Mouse (Mus musculus): ENCODE measurements at regions not wholly inside any gene's neighbourhood (a gene's known extent, or its start where the extent isn't known, plus 50 kb on each side); places are given as distances from the start of the nearest gene placed in this dataset.

DNA sequence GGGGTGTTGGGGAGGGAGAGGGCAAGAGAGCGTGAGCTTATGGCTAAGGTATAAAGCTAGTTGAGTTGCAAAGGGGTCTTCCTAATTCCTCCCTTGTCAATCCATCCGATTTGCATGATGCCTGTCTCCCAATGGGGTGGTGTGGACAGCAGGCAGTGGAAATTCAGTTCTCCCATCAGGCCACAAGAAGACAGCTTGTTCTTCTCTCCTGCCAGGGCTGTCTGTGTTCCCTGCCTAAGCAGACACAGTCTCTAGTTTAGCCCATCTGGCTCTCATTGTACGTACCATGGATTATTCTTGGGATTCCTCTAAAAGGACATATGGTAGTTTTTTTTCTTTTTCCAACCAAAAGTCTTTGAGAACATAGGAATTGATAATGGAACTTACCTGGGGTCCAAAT lies 168.4 kb upstream of the Gk2 start:
- TF ChIP-seq CTCF (conservative IDR thresholded peaks at IDR 0.05 in 1 of 2, IDR thresholded peaks at IDR 0.05 in 1 of 2; ENCODE audit: low read depth in 2 of 2, low read length in 2 of 2) (no peak), E2F4 (IDR thresholded peaks at IDR 0.05; ENCODE audit: insufficient replicate concordance, low read depth, low read length) (no peak), ZKSCAN1 (IDR thresholded peaks at IDR 0.05; ENCODE audit: borderline replicate concordance, low read depth, low read length) (no peak), JUN (IDR thresholded peaks at IDR 0.05; ENCODE audit: insufficient read depth, low read depth, low read length) (no peak), RCOR1 (conservative IDR thresholded peaks at IDR 0.05; ENCODE audit: low read depth, low read length) (no peak), GABPA (IDR thresholded peaks at IDR 0.05; ENCODE audit: insufficient replicate concordance, low read depth, low read length) (no peak), POLR2A (IDR thresholded peaks at IDR 0.05; ENCODE audit: low read depth, low read length) (no peak), EP300 (IDR thresholded peaks at IDR 0.05; ENCODE audit: low read length) (no peak), ZC3H11A (IDR thresholded peaks at IDR 0.05; ENCODE audit: low read depth, low read length) (no peak), JUND (conservative IDR thresholded peaks at IDR 0.05; ENCODE audit: low read depth, low read length) (no peak), UBTF (IDR thresholded peaks at IDR 0.05; ENCODE audit: low read depth, low read length) (no peak), MAFK (IDR thresholded peaks at IDR 0.05; ENCODE audit: insufficient replicate concordance, low read length) (no peak), MXI1 (IDR thresholded peaks at IDR 0.05; ENCODE audit: low read depth, low read length) (no peak), RAD21 (IDR thresholded peaks at IDR 0.05; ENCODE audit: low read depth, low read length) (no peak)
